Mouse (Mus musculus): ENCODE results near the gene Ptgr1. TPM values are rescaled to one million over a fixed set of nuclear protein-coding genes. Genes with fewer than 3 reads are reported as not detected.

Ptgr1 gene
- 2.8 TPM for polyA plus RNA-seq (2014; fragmentation: Illumina TruSeq; extraction: RNeasy Lipid Tissue Mini Kit (QIAGEN cat#74804); ENCODE audit: low read depth, low replicate concordance)

DNA sequence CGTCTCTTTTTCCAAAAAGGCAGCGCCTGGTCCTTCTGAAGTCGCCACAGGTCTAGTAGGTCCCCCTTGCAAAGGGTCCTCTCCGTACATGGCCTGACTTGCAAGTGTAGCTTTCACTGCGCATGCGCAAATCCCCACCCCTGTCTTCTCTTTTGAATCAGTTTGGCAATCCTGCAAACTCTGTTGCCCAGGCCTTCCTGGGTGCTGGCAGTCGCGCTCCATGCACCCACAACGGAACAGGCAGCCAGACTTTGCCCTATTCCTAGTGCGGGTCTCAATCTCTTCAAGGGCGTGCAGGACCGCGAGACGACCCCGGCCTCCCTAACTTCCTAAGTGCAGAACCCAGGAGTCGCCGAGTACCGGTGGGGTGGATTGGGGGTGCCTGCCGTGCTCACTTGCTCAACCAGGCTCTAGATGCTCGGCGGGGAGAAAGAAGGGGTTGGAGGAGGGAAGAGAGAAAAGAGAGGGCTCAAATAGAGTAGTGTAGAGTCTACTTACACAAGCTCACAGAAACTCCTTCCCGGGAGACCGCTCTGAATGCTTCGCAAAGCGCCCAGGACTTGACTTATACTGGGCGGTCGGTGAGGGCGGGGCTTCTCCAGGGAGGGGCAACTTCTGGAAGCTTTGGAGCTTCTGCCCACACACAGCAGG, at the start of gene Ptgr1:
Gene Ptgr1, minus strand, starts transcription at position 580 of the 651 bp plus-strand sequence.

DNA sequence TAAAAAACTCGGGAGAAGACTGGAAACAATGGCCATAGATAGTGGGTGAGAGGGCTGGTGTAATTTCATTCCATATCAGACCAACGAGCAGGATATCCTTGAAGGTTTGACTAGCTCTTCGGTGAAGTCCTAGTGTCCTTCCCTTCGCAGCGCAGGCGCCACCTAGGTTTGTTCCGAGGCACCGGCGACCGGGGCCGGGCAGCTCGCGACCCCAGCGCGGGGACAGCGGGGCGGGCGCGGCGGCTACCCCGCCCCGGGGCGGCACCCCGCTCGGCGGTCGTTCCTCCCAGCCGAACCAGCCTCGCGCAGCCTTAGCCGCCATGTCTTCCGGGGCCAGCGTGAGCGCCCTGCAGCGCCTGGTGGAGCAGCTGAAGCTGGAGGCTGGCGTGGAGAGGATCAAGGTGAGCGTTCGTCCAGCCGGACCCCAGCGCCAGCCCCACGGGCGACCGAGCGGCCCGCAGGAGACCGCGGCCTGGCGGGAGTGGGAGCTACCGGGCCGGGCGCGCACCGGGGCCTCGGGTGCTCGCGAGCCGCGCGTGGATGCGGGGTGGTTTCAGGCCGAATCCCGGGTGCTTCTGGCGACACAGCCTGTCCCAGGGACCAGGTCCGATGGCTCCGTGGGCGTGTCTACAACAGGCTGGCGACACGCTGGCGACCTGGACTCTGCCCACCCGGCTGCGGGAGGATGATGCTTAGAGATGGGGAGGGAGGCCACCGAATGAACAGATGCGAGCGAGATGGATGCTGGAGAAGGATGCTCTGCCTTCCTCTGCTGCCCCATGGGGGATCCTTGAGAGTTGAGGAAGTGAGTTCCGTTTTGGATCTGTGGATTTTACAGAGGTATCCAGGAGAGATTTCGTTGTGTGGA, 48.2 kb upstream of the Ptgr1 start, which contains the start of gene Gng10:
Gene Gng10, plus strand, starts transcription at position 171 of the 868 bp plus-strand sequence.

DNA sequence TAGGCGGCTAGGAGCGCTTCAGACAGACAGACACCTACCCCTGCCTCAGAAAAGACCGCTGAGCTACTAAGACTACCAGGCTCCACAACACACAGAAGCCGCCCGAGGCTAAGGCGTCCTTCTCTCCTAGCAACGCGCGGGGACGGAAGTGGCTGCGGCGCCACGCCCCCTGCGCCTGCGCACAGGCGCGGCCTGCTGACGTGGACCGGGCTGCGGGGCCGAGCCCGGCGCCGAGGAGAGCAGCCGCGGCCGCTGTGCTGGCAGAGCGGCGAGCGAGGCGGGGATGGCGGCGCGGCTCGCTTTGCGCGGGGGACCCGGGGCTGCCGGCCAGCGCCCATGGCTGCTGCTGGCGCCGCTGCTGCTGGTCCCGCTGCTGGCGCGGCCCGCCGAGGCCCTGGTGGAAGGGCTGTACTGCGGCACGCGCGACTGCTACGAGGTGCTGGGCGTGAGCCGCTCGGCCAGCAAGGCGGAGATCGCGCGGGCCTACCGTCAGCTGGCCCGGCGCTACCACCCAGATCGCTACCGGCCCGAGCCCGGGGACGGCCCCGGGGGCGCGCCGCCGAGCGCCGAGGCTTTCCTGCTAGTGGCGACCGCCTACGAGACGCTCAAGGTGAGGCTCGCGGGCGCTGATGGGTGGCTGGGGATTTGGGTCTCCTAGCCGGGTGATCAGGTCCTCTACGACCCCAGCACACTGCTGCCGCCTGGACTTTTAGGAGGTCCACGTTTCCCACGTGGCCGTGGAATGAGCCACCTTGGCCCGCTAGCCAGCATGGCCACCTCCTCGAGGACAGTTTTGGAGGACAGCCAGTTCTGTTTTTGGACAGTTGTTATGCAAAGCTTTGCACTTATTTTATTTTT, 16.3 kb upstream of the Ptgr1 start, which contains the start of gene Gm20503:
Gene Gm20503, plus strand, starts transcription at position 263 of the 858 bp plus-strand sequence.

DNA sequence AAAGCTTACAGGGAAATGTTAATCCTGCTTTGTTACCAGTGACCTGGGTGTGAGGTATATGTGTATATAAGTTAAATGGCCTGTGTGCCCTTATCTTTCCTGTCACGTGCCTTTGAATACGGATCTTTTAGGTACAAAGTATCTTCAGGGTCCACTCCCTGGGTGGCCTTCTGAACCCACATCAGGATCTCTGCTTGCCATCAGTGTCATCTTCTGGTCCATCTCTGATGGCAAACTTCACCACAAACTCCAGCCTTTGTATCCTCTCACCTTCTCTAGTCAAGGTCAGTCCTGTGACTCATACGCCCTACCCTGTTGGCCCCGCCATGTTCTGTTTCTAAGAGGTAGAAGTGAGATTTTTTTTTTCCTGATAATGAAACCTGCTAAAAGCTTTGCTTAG, 7.8 kb upstream of the Ptgr1 start, which contains the start of gene Dnajc25:
Gene Dnajc25, plus strand, starts transcription at position 301 of the 400 bp plus-strand sequence.

DNA sequence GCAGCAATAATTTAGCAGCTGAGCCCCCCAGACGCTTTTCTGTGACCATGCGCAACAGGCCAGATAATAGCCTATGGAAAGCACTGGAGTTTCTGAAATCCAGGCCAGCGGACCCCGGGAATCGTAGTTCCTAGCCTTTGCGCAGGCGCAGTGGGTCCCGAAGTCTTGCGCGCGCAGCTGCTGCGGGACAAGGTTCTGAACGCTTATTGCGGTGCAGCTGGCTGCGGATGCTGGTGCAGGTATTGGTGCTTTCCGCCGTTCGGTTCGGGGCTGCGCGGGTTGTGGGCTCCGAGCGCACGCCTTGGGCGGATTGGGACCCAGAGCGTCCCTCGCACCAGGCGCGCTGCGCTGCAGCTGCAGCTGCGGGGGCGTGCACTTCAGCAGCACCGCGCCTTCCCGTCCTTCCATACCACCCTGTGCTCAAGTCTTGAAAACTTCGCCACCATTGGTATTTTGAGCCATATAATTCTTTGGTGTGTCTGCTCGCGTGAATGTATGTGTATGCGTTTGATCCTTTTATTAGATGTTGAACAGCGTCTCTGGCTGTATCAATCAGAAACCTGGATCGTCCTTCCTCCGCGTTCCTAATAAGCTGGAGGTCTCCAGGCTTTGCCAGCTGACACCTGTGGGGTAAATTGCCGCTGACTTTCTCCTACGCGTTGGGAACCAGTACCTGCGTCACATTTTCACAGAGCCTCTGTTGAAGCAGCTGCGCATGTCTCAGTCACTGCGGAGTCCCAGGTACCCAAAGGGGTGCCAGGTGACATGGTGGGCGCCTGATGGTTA, 43.3 kb downstream of the Ptgr1 start, which contains the start of gene Zkscan16:
Gene Zkscan16, plus strand, starts transcription at position 209 of the 786 bp plus-strand sequence.

Other genes starting within 250 kb of the Ptgr1 start
- not detected for gene Olfr267, start 199.4 kb downstream of the Ptgr1 start, polyA plus RNA-seq (2014; fragmentation: Illumina TruSeq; extraction: RNeasy Lipid Tissue Mini Kit (QIAGEN cat#74804); ENCODE audit: low read depth, low replicate concordance)
- gene Ecpas, start 74.4 kb downstream of the Ptgr1 start, polyA plus RNA-seq (2014; fragmentation: Illumina TruSeq; extraction: RNeasy Lipid Tissue Mini Kit (QIAGEN cat#74804); ENCODE audit: low read depth, low replicate concordance): 83.4 TPM
- gene Zkscan16, start 43.5 kb downstream of the Ptgr1 start, polyA plus RNA-seq (2014; fragmentation: Illumina TruSeq; extraction: RNeasy Lipid Tissue Mini Kit (QIAGEN cat#74804); ENCODE audit: low read depth, low replicate concordance): 0.21 TPM
- 15.1 TPM for gene Dnajc25, start 7.9 kb upstream of the Ptgr1 start, polyA plus RNA-seq (2014; fragmentation: Illumina TruSeq; extraction: RNeasy Lipid Tissue Mini Kit (QIAGEN cat#74804); ENCODE audit: low read depth, low replicate concordance)
- not detected for gene Gm20503, start 16.1 kb upstream of the Ptgr1 start, polyA plus RNA-seq (2014; fragmentation: Illumina TruSeq; extraction: RNeasy Lipid Tissue Mini Kit (QIAGEN cat#74804); ENCODE audit: low read depth, low replicate concordance)
- 19.1 TPM for gene Gng10, start 48.0 kb upstream of the Ptgr1 start, polyA plus RNA-seq (2014; fragmentation: Illumina TruSeq; extraction: RNeasy Lipid Tissue Mini Kit (QIAGEN cat#74804); ENCODE audit: low read depth, low replicate concordance)
- not detected for gene AI481877, start 151.9 kb upstream of the Ptgr1 start, polyA plus RNA-seq (2014; fragmentation: Illumina TruSeq; extraction: RNeasy Lipid Tissue Mini Kit (QIAGEN cat#74804); ENCODE audit: low read depth, low replicate concordance)
- 10.5 TPM for gene Ugcg, start 202.1 kb upstream of the Ptgr1 start, polyA plus RNA-seq (2014; fragmentation: Illumina TruSeq; extraction: RNeasy Lipid Tissue Mini Kit (QIAGEN cat#74804); ENCODE audit: low read depth, low replicate concordance)

Measured in heart, adult 10 weeks (tissue).